Mouse (Mus musculus) brain, embryonic 14.5 days (tissue): Measurements from ENCODE around the gene Arhgef1.

Source experiments
- CTCF ChIP-seq: fragments of 200-500 bp; IDR thresholded peaks from 2 replicates; pipeline ENCODE4 v1.5.1; 2012; ENCODE audit warnings: inconsistent platforms, mild to moderate bottlenecking, moderate library complexity, borderline replicate concordance; ENCODE audit not compliant: insufficient read depth, insufficient read length; ENCODE audit errors: extremely low read depth
- POLR2A ChIP-seq: fragments of 200-500 bp; IDR thresholded peaks from 2 replicates; pipeline ENCODE4 v1.6.1; 2012; ENCODE audit warnings: mild to moderate bottlenecking, inconsistent platforms, borderline replicate concordance; ENCODE audit not compliant: poor library complexity, insufficient read depth, insufficient read length, severe bottlenecking; ENCODE audit errors: extremely low read depth

DNA sequence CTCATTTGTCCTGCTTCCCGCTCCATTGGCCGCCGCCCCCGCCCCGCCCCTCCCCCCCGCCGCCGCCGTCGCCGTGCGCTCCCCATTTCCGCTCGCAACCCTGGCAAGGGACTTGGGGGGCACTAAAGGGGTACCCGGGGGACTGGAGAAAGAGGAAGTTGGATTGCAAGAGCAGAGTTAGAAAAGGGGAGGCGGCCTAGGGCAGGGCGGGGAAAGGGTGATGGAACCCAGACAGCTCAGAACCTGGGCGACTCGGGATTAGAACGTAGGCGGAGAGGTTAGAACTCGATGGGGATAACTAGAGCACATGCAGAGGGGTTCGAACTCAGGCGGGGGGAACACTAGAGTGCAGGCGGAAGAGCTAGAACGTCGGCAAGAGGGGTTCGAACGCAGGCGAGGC, 51.7 kb downstream of the Arhgef1 start:
- TF ChIP-seq CTCF, result no peak
- TF ChIP-seq POLR2A, result no peak
